Mouse (Mus musculus): ENCODE results near the gene 2810408A11Rik.

GRCm38 (mm10) chr11:69914372-69914764 is 13.6 kb upstream of the 2810408A11Rik start:
- TF ChIP-seq POLR2A (IDR thresholded peaks at IDR 0.05; ENCODE audit: insufficient read depth, low read depth, low read length) (no peak), CTCF (IDR thresholded peaks at IDR 0.05; ENCODE audit: insufficient read depth, low read depth, low read length) (no peak)

All from olfactory bulb, adult 2 months (tissue).